Mouse (Mus musculus) thymus, adult 2 months (tissue): ENCODE results near the gene Dennd1b.

Source experiments
- CTCF ChIP-seq: fragments of 200-500 bp; IDR thresholded peaks from 2 replicates; pipeline ENCODE4 v1.5.1; 2012; ENCODE audit warnings: mild to moderate bottlenecking, control low read depth, low read length, moderate library complexity, borderline replicate concordance; ENCODE audit not compliant: control insufficient read depth, poor library complexity, insufficient read depth; ENCODE audit errors: extremely low read depth
- POLR2A ChIP-seq: fragments of 200-500 bp; IDR thresholded peaks from 2 replicates; pipeline ENCODE4 v1.6.1; 2012; ENCODE audit warnings: mild to moderate bottlenecking, low read length, control low read depth, moderate library complexity; ENCODE audit not compliant: control insufficient read depth, poor library complexity, insufficient read depth; ENCODE audit errors: extremely low read depth

- TF ChIP-seq CTCF (no peak), POLR2A (no peak)
Observed at GRCm38 (mm10) chr1:138952173-138952572, 11.1 kb upstream of the Dennd1b start.
